Mouse (Mus musculus): ENCODE measurements around the gene Ttyh1. TPM values are rescaled to one million over a fixed set of nuclear protein-coding genes. Genes with fewer than 3 reads are reported as not detected.
A peak's percentile ranks its signal among the peaks of the same experiment; 100 is the strongest.

The Ttyh1 gene
- polyA plus RNA-seq, 1 experiment from 2014 or later: 1.2 TPM

- H3K9ac ChIP-seq: no peak overlapping the region
- no peak overlapping the region for H3K4me3 ChIP-seq
- H3K27ac ChIP-seq: no peak overlapping the region
- no peaks in the 10 kb centered on the region for H3K36me3 ChIP-seq
- peak overlapping the region; percentile 35; the same call in 1 of the 2 replicates for H3K4me2 ChIP-seq
- peaks cover 19% of the 10 kb centered on the region for H3K4me1 ChIP-seq (replicated peaks)
- H3K27me3 ChIP-seq: peaks cover 33% of the 10 kb centered on the region
- WGBS: 2% methylated on average over 10 of the region's 10 CpGs
- no peaks in the 10 kb centered on the region for H3K9me3 ChIP-seq (replicated peaks)
- no peak; the same call in 1 of the 2 replicates for ATAC-seq (replicated peaks; ENCODE audit: insufficient number of reproducible peaks, insufficient read depth, low FRiP score, low read depth)
Observed at GRCm38 (mm10) chr7:4124315-4124759, 5.1 kb downstream of the Ttyh1 start.

DNA sequence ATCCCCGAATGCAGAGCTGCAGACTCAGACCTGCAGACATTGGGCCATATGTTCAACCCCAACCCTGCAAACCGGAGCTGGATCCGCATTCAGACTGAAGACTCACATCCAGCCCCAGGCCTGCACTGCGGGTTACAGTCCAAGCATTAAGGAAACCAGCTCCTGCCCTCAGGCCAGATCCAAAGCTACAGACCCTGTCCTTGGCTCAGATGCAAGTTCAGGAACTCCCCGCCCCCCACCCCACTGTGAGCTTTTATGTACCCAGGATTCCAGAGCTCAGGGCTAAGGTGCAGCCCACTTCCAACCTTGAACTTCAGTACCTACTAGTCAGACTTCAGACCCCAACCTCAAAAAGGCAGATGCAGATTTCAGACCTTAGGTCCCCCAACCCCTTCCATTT is 5.6 kb downstream of the Ttyh1 start:
- Histone ChIP-seq H3K4me2 (no peak overlapping the region), H3K27ac (no peak overlapping the region), H3K4me1 (replicated peaks) (peaks cover 14% of the 10 kb centered on the region), H3K9me3 (replicated peaks) (no peaks in the 10 kb centered on the region), H3K4me3 (no peak overlapping the region), H3K36me3 (no peaks in the 10 kb centered on the region), H3K27me3 (peaks cover 28% of the 10 kb centered on the region), H3K9ac (no peak overlapping the region)
- 30% methylated on average over 5 of the region's 5 CpGs for WGBS
- ATAC-seq (replicated peaks; ENCODE audit: insufficient number of reproducible peaks, insufficient read depth, low FRiP score, low read depth): no peak

- Histone ChIP-seq H3K27me3 (peaks cover 24% of the 10 kb centered on the region), H3K36me3 (no peaks in the 10 kb centered on the region), H3K4me1 (replicated peaks) (peaks cover 14% of the 10 kb centered on the region), H3K9me3 (replicated peaks) (no peaks in the 10 kb centered on the region), H3K4me2 (no peak overlapping the region), H3K4me3 (no peak overlapping the region), H3K27ac (no peak overlapping the region), H3K9ac (no peak overlapping the region)
- ATAC-seq (replicated peaks; ENCODE audit: insufficient number of reproducible peaks, insufficient read depth, low FRiP score, low read depth): no peak
- 20% methylated on average over 9 of the region's 9 CpGs for WGBS
Observed at GRCm38 (mm10) chr7:4125306-4125705, 6.1 kb downstream of the Ttyh1 start.

DNA sequence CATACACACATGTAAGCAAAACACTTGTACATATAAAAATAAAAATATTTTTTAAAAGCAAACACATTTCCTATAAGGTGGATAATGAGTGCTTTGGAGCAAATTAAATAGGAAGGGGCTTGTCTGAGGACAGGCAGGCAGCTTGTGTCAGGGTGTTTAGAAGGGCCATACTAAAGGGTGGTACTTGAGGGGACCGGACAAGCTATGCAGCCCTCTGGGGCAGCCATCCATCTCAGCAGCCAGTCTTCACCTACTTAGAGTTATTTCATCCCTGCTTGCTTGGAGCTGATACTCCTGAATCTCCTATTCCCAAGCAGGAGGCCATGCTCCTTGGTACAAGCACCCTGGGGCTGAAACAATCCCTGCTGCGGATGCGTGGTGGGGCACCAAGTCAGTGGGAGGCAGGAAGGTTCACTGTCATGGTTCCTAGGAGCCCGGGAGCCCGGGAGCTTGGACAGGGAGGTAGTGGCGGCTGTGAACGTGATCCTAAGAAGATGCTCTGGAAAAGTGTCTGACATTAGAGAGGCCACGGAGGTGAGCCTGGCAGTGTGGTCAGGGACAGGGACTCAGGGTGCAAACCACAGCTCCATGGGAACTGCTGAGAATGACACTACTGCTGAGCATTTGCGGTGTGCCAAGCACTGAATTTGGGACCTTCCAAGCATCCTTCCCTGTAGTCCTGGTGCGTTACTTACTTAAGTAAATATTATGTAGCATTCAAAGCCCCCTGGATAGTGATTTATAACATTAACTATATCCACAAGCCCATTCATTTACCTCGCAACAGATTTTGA is 8.0 kb downstream of the Ttyh1 start:
- H3K36me3 ChIP-seq: no peaks in the 10 kb centered on the region
- H3K9me3 ChIP-seq (replicated peaks): no peaks in the 10 kb centered on the region
- H3K4me1 ChIP-seq (replicated peaks): peaks cover 19% of the 10 kb centered on the region
- no peak overlapping the region for H3K9ac ChIP-seq
- H3K4me2 ChIP-seq: no peak overlapping the region
- no peak overlapping the region for H3K27ac ChIP-seq
- H3K4me3 ChIP-seq: no peak overlapping the region
- H3K27me3 ChIP-seq: peaks cover 9% of the 10 kb centered on the region
- 80% methylated on average over 11 of the region's 11 CpGs for WGBS
- ATAC-seq (replicated peaks; ENCODE audit: insufficient number of reproducible peaks, insufficient read depth, low FRiP score, low read depth): no peak

DNA sequence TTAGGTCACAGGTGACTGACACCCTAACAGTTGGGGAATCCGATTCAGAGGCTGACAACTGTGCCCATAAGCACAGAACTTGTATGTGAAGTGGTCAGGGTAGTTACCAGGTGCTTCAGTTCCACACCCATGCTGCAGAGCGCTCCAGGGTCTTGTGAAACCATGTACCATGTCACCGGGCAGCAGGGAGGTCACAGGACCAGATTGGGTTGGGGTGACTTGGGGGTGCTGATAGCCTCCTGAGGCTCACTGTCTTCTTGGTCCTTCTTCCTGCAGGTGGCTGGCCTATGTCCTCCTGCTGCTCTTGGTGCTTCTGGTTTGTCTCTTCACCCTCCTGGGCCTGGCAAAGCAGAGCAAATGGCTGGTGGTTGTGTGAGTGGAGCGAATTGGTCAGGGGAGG is 8.7 kb downstream of the Ttyh1 start:
- Histone ChIP-seq H3K4me1 (replicated peaks) (peaks cover 19% of the 10 kb centered on the region), H3K9ac (no peak overlapping the region), H3K36me3 (no peaks in the 10 kb centered on the region), H3K4me3 (no peak overlapping the region), H3K27me3 (peaks cover 2% of the 10 kb centered on the region; the same call in 1 of the 2 replicates), H3K4me2 (no peak overlapping the region), H3K27ac (no peak overlapping the region), H3K9me3 (replicated peaks) (no peaks in the 10 kb centered on the region)
- 80% methylated on average over 4 of the region's 4 CpGs for WGBS
- no peak for ATAC-seq (replicated peaks; ENCODE audit: insufficient number of reproducible peaks, insufficient read depth, low FRiP score, low read depth)

DNA sequence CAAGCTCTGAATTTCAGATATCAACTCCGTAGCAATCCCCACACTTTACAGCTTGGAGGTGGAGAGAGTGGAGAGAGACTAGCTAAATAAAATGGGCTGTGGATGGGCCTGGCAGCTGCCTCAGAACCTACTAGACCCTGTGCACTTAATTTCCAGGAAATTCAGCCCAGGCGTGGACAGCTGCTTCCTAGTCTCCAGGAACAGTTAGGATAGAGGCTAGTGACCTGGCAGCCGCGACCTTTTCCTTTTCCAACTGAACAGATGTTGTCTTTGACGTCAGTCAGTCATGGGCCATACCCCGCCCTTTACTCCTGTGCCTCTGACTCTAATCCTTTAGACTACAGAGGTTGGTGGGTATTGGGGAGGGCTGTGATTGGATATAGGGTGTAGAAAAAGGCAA is 9.7 kb downstream of the Ttyh1 start:
- no peaks in the 10 kb centered on the region for H3K36me3 ChIP-seq
- H3K4me3 ChIP-seq: no peak overlapping the region
- 48% methylated on average over 6 of the region's 6 CpGs for WGBS
- no peak overlapping the region for H3K4me2 ChIP-seq
- H3K27ac ChIP-seq: no peak overlapping the region
- peaks cover 17% of the 10 kb centered on the region for H3K4me1 ChIP-seq (replicated peaks)
- H3K27me3 ChIP-seq: no peaks in the 10 kb centered on the region
- H3K9ac ChIP-seq: no peak overlapping the region; the same call in 1 of the 2 replicates
- no peaks in the 10 kb centered on the region for H3K9me3 ChIP-seq (replicated peaks)
- ATAC-seq (replicated peaks; ENCODE audit: insufficient number of reproducible peaks, insufficient read depth, low FRiP score, low read depth): no peak

- Histone ChIP-seq H3K9ac (no peak overlapping the region), H3K9me3 (replicated peaks) (no peaks in the 10 kb centered on the region), H3K27me3 (no peaks in the 10 kb centered on the region), H3K4me3 (no peak overlapping the region), H3K27ac (no peak overlapping the region), H3K36me3 (no peaks in the 10 kb centered on the region), H3K4me2 (peak overlapping the region; percentile 39), H3K4me1 (replicated peaks) (peaks cover 15% of the 10 kb centered on the region)
- 29% methylated on average over 13 of the region's 13 CpGs for WGBS
- peak; percentile 38; the same call in 1 of the 2 replicates for ATAC-seq (replicated peaks; ENCODE audit: insufficient number of reproducible peaks, insufficient read depth, low FRiP score, low read depth)
Observed at GRCm38 (mm10) chr7:4130686-4131452, 11.7 kb downstream of the Ttyh1 start.

- 74% methylated on average over 8 of the region's 8 CpGs for WGBS
- Histone ChIP-seq H3K4me3 (no peak overlapping the region), H3K9ac (no peak overlapping the region), H3K4me1 (replicated peaks) (peaks cover 15% of the 10 kb centered on the region), H3K9me3 (replicated peaks) (no peaks in the 10 kb centered on the region), H3K27ac (no peak overlapping the region), H3K36me3 (no peaks in the 10 kb centered on the region), H3K27me3 (no peaks in the 10 kb centered on the region), H3K4me2 (no peak overlapping the region)
- no peak for ATAC-seq (replicated peaks; ENCODE audit: insufficient number of reproducible peaks, insufficient read depth, low FRiP score, low read depth)
Observed at GRCm38 (mm10) chr7:4131964-4132363, 12.8 kb downstream of the Ttyh1 start.

DNA sequence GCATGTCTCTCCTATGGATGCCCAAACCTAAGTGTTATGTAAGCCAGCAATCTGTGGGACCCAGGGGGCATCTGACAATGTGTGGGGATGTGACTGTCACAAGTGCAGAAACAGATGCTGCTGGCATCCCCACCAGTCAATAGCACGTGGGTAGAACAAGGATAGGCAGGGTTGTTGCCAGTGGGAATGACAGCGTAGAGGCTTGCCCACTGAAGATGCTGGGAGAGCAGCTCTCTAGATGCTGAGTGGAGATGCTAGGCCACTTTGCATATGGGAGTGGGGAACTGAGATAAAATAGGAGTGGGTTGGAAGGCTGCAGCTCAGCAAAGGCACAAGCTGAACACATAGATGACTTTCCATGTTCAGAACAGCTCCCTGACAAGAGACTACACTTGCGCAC is 13.4 kb downstream of the Ttyh1 start:
- ATAC-seq (replicated peaks; ENCODE audit: insufficient number of reproducible peaks, insufficient read depth, low FRiP score, low read depth): no peak
- H3K4me3 ChIP-seq: no peak overlapping the region
- no peak overlapping the region for H3K9ac ChIP-seq
- H3K36me3 ChIP-seq: no peaks in the 10 kb centered on the region
- peaks cover 17% of the 10 kb centered on the region for H3K4me1 ChIP-seq (replicated peaks)
- WGBS: 90% methylated on average over 3 of the region's 3 CpGs
- H3K9me3 ChIP-seq (replicated peaks): no peaks in the 10 kb centered on the region
- no peak overlapping the region for H3K27ac ChIP-seq
- H3K27me3 ChIP-seq: no peaks in the 10 kb centered on the region
- no peak overlapping the region for H3K4me2 ChIP-seq

- Histone ChIP-seq H3K9ac (no peak overlapping the region), H3K27ac (no peak overlapping the region), H3K9me3 (replicated peaks) (no peaks in the 10 kb centered on the region), H3K4me2 (no peak overlapping the region), H3K4me1 (replicated peaks) (peaks cover 21% of the 10 kb centered on the region), H3K27me3 (no peaks in the 10 kb centered on the region), H3K4me3 (no peak overlapping the region), H3K36me3 (no peaks in the 10 kb centered on the region)
- WGBS: 78% methylated on average over 7 of the region's 7 CpGs
- ATAC-seq (replicated peaks; ENCODE audit: insufficient number of reproducible peaks, insufficient read depth, low FRiP score, low read depth): no peak
Observed at GRCm38 (mm10) chr7:4132998-4133397, 13.8 kb downstream of the Ttyh1 start.

DNA sequence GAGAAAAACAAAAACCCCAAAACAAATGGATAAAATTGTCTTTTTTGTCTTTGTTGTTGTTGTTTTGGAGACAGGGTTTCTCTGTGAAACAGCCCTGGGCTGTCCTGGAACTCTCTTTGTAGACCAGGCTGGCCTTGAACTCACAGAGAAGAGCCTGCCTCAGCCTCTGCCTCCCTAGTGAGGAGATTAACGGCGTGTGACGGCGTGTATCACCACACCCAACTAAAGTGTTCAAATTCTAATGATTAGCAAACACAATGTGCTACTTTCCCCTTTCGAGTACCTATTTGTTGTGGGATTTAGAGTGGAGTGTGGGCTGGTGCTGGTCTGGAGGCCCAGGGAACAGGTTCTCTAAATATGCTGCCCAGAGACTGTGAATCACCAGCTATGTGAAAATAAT is 15.7 kb downstream of the Ttyh1 start:
- WGBS: 87% methylated on average over 5 of the region's 5 CpGs
- H3K9ac ChIP-seq: no peak overlapping the region
- no peaks in the 10 kb centered on the region for H3K9me3 ChIP-seq (replicated peaks)
- no peak overlapping the region for H3K27ac ChIP-seq
- no peak overlapping the region for H3K4me3 ChIP-seq
- H3K27me3 ChIP-seq: no peaks in the 10 kb centered on the region
- H3K36me3 ChIP-seq: peaks cover 16% of the 10 kb centered on the region
- ATAC-seq (replicated peaks; ENCODE audit: insufficient number of reproducible peaks, insufficient read depth, low FRiP score, low read depth): no peak
- H3K4me1 ChIP-seq (replicated peaks): peaks cover 22% of the 10 kb centered on the region
- H3K4me2 ChIP-seq: no peak overlapping the region

Data from heart, embryonic 15.5 days (tissue).